Mouse (Mus musculus) lung, adult 2 months (tissue): ENCODE data around the gene Rab35.

Experiments
- CTCF ChIP-seq: fragments of 200-500 bp; IDR thresholded peaks from 2 replicates; pipeline ENCODE4 v1.5.1; 2011; ENCODE audit warnings: mild to moderate bottlenecking, low read length, control low read depth; ENCODE audit not compliant: insufficient read depth
- POLR2A ChIP-seq: fragments of 200-500 bp; IDR thresholded peaks from 2 replicates; pipeline ENCODE4 v1.6.1; 2011; ENCODE audit warnings: low read depth, mild to moderate bottlenecking, control low read depth, low read length, borderline replicate concordance; ENCODE audit errors: extremely low read depth

GRCm38 (mm10) chr5:115648876-115649275 lies 17.2 kb downstream of the Rab35 start:
- no peak for TF ChIP-seq CTCF
- TF ChIP-seq POLR2A, result no peak
